Mouse (Mus musculus) MEL (cell line): ENCODE data around the gene Gnpnat1. TPM values are rescaled to one million over a fixed set of nuclear protein-coding genes. Genes with fewer than 3 reads are reported as not detected.

Experiments
- DNase-seq: peaks from one replicate; pipeline ENCODE4 v3.0.0; 2011; ENCODE audit warnings: low read depth, low spot score
- H3K27ac ChIP-seq: 2 replicates; pipeline ENCODE4 v1.5.1; 2012; ENCODE audit warnings: low read depth, mild to moderate bottlenecking, control low read depth, low read length, moderate library complexity; ENCODE audit not compliant: control insufficient read depth
- H3K27me3 ChIP-seq, 2 experiments: fragments of 150-350 bp in 1 of 2; sonication (generic) in 1 of 2; 2 replicates each; pipeline ENCODE4 v1.6.1; 2012; ENCODE audit warnings: low read length in 2 of 2, mild to moderate bottlenecking in 2 of 2, improper control_type of control experiment in 1 of 2, moderate library complexity in 1 of 2; ENCODE audit not compliant: insufficient read depth in 2 of 2, control insufficient read depth in 1 of 2
- H3K36me3 ChIP-seq, 2 experiments: 2 replicates each; pipeline ENCODE4 v1.6.1; 2012 to 2014; ENCODE audit warnings: low read length in 2 of 2, improper control_type of control experiment in 1 of 2, inconsistent platforms in 1 of 2, mild to moderate bottlenecking in 1 of 2; ENCODE audit not compliant: insufficient read depth in 2 of 2, control insufficient read depth in 1 of 2
- H3K4me1 ChIP-seq, 2 experiments: fragments of 150-350 bp in 1 of 2; sonication (generic) in 1 of 2; 2 replicates each; pipeline ENCODE4 v1.6.1; 2012; ENCODE audit warnings: low read length in 2 of 2, improper control_type of control experiment in 1 of 2, mild to moderate bottlenecking in 1 of 2; ENCODE audit not compliant: insufficient read depth in 2 of 2, control insufficient read depth in 1 of 2
- H3K4me3 ChIP-seq, 2 experiments: fragments of 150-350 bp in 1 of 2; sonication (generic) in 1 of 2; 2 replicates each; pipeline ENCODE4 v1.5.1; 2012; ENCODE audit warnings: low read depth in 2 of 2, low read length in 2 of 2, mild to moderate bottlenecking in 2 of 2, moderate library complexity in 2 of 2, control low read depth in 1 of 2, improper control_type of control experiment in 1 of 2; ENCODE audit not compliant: control insufficient read depth in 1 of 2, insufficient read depth in 1 of 2
- H3K79me2 ChIP-seq: 2 replicates; pipeline ENCODE4 v1.6.1; 2012; ENCODE audit warnings: mild to moderate bottlenecking, low read length, moderate library complexity; ENCODE audit not compliant: control insufficient read depth, poor library complexity, insufficient read depth
- H3K9ac ChIP-seq: 2 replicates; pipeline ENCODE4 v1.6.1; 2012; ENCODE audit warnings: low read depth, mild to moderate bottlenecking, control low read depth, low read length, moderate library complexity; ENCODE audit not compliant: control insufficient read depth, poor library complexity, severe bottlenecking
- H3K9me3 ChIP-seq: fragments of 150-350 bp; sonication (generic); replicated peaks from 2 replicates; pipeline ENCODE4 v1.6.1; 2012; ENCODE audit warnings: mild to moderate bottlenecking, low read length, improper control_type of control experiment, moderate library complexity; ENCODE audit not compliant: insufficient read depth
- BHLHE40 ChIP-seq: IDR thresholded peaks from 2 replicates; pipeline ENCODE4 v1.6.1; 2012; ENCODE audit warnings: low read depth, mild to moderate bottlenecking, inconsistent platforms, low read length, improper control_type of control experiment, borderline replicate concordance
- CTCF ChIP-seq, 3 experiments: IDR thresholded peaks in 2 of 3; conservative IDR thresholded peaks in 1 of 3; 2 replicates each; pipeline ENCODE4 v1.5.1; 2011 to 2012; ENCODE audit warnings: low read length in 3 of 3, low read depth in 2 of 3, mild to moderate bottlenecking in 2 of 3, improper control_type of control experiment in 1 of 3, inconsistent platforms in 1 of 3, mixed read lengths in 1 of 3, moderate library complexity in 1 of 3; ENCODE audit not compliant: control insufficient read depth in 1 of 3, insufficient read depth in 1 of 3, poor library complexity in 1 of 3, severe bottlenecking in 1 of 3
- ELF1 ChIP-seq: IDR thresholded peaks from 2 replicates; pipeline ENCODE4 v1.6.1; 2014; ENCODE audit warnings: low read depth, mild to moderate bottlenecking, inconsistent platforms, low read length, improper control_type of control experiment, moderate library complexity
- GABPA ChIP-seq: IDR thresholded peaks from 2 replicates; pipeline ENCODE4 v1.6.1; 2012; ENCODE audit warnings: low read depth, mild to moderate bottlenecking, inconsistent platforms, low read length, improper control_type of control experiment, moderate library complexity
- GATA1 ChIP-seq: IDR thresholded peaks from 2 replicates; pipeline ENCODE4 v1.6.1; 2011; ENCODE audit warnings: low read depth, low read length, improper control_type of control experiment
- JUND ChIP-seq: IDR thresholded peaks from 2 replicates; pipeline ENCODE4 v1.6.1; 2011; ENCODE audit warnings: low read depth, mild to moderate bottlenecking, improper control_type of control experiment, low read length
- MAX ChIP-seq: IDR thresholded peaks from 2 replicates; pipeline ENCODE4 v1.6.1; 2011; ENCODE audit warnings: low read length, improper control_type of control experiment
- MAZ ChIP-seq: IDR thresholded peaks from 2 replicates; pipeline ENCODE4 v1.6.1; 2012; ENCODE audit warnings: low read depth, mild to moderate bottlenecking, inconsistent platforms, low read length, improper control_type of control experiment
- MYC ChIP-seq: IDR thresholded peaks from 2 replicates; pipeline ENCODE4 v1.6.1; 2011; ENCODE audit warnings: low read depth, mild to moderate bottlenecking, low read length, improper control_type of control experiment, moderate library complexity
- NRF1 ChIP-seq: IDR thresholded peaks from 2 replicates; pipeline ENCODE4 v1.6.1; 2014; ENCODE audit warnings: low read depth, mild to moderate bottlenecking, inconsistent platforms, low read length, improper control_type of control experiment, moderate library complexity; ENCODE audit not compliant: poor library complexity, insufficient read depth, severe bottlenecking
- POLR2A ChIP-seq, 2 experiments: IDR thresholded peaks; 2 replicates each; pipeline ENCODE4 v1.6.1; 2011 to 2012; ENCODE audit warnings: low read length in 2 of 2, mild to moderate bottlenecking in 2 of 2, control low read depth in 1 of 2, improper control_type of control experiment in 1 of 2, low read depth in 1 of 2, moderate library complexity in 1 of 2; ENCODE audit not compliant: control insufficient read depth in 1 of 2, insufficient read depth in 1 of 2, poor library complexity in 1 of 2
- RAD21 ChIP-seq: IDR thresholded peaks from 2 replicates; pipeline ENCODE4 v1.6.1; 2011; ENCODE audit warnings: mild to moderate bottlenecking, low read depth, low read length, improper control_type of control experiment
- RCOR1 ChIP-seq: IDR thresholded peaks from 2 replicates; pipeline ENCODE4 v1.6.1; 2012; ENCODE audit warnings: low read depth, mild to moderate bottlenecking, inconsistent platforms, low read length, improper control_type of control experiment
- SMC3 ChIP-seq: IDR thresholded peaks from 2 replicates; pipeline ENCODE4 v1.6.1; 2011; ENCODE audit warnings: low read depth, low read length, improper control_type of control experiment
- TCF12 ChIP-seq: IDR thresholded peaks from 2 replicates; pipeline ENCODE4 v1.6.1; 2014; ENCODE audit warnings: low read depth, mild to moderate bottlenecking, inconsistent platforms, low read length, improper control_type of control experiment, moderate library complexity
- UBTF ChIP-seq: IDR thresholded peaks from 2 replicates; pipeline ENCODE4 v1.6.1; 2012; ENCODE audit warnings: low read depth, mild to moderate bottlenecking, inconsistent platforms, low read length, improper control_type of control experiment, moderate library complexity, borderline replicate concordance; ENCODE audit not compliant: insufficient read depth
- ZKSCAN1 ChIP-seq: IDR thresholded peaks from 2 replicates; pipeline ENCODE4 v1.6.1; 2012; ENCODE audit warnings: low read depth, mild to moderate bottlenecking, inconsistent platforms, low read length, improper control_type of control experiment, moderate library complexity
- ZNF384 ChIP-seq: IDR thresholded peaks from 2 replicates; pipeline ENCODE4 v1.6.1; 2012; ENCODE audit warnings: low read depth, mild to moderate bottlenecking, inconsistent platforms, low read length, improper control_type of control experiment
- polyA plus RNA-seq, 2 experiments: library from polyadenylated mRNA; stranded (reverse) in 1 of 2; unstranded in 1 of 2; fragments of >175 nt in 1 of 2; fragments of >200 nt in 1 of 2; gene quantifications; 2 replicates each; pipeline versions ENCODE4 v1.2.1 to v1.2.4; 2012; ENCODE audit warnings: low replicate concordance in 2 of 2, low read depth in 1 of 2; ENCODE audit not compliant: insufficient read length in 2 of 2, insufficient read depth in 1 of 2, missing spikeins in 1 of 2
- total RNA-seq: library from RNA; depleted of rRNA; stranded (reverse); fragments of 300-350 nt; gene quantifications from 2 replicates; pipeline ENCODE4 v1.2.3, GENCODE M21; 2012

Gnpnat1 gene
- total and polyA plus RNA-seq, 3 experiments: 24.8 to 26.8 TPM; not detected in 1

DNA sequence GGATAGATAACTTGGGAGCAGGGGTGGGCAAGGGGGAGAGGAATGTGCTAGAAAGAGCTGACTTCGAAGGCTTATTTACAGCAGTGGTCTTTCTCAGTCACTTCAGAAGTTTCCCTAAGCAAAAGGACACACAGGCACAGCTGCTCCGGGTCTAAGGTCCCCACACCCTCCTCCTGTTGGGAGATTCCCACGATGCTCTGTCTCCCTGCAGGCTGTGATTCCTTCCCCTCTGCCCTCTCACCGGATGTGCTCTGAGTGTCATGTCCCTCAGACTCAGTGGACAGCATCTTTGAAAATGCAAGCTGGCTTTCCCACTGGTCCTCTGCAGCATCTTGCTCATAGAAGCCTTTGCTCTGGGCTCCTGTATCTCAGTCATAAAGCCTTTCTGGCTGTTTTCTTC lies 47.4 kb upstream of the Gnpnat1 start:
- peaks cover 0 to 15% of the 10 kb centered on the region in 2 experiments; a peak in 3 of 4 replicates for H3K4me1 ChIP-seq
- no peaks in the 10 kb centered on the region; a peak in 1 of 4 replicates for H3K27me3 ChIP-seq
- H3K4me3 ChIP-seq: no peak overlapping the region
- H3K9ac ChIP-seq: no peak overlapping the region
- TF ChIP-seq GATA1: no peak
- no peak for TF ChIP-seq MAX
- no peak for TF ChIP-seq RCOR1
- TF ChIP-seq CTCF (IDR thresholded peaks at IDR 0.05 in 2 of 3, conservative IDR thresholded peaks at IDR 0.05 in 1 of 3; ENCODE audit: control insufficient read depth in 1 of 3, insufficient read depth in 1 of 3, low read depth in 2 of 3, low read length in 3 of 3, poor library complexity in 1 of 3, severe bottlenecking in 1 of 3): no peak
- TF ChIP-seq JUND: no peak
- TF ChIP-seq, all 39 proteins: peak for 0
- peaks cover 0 to 11% of the 10 kb centered on the region in 2 experiments; a peak in 2 of 4 replicates for H3K36me3 ChIP-seq
- no peak for DNase-seq
- H3K27ac ChIP-seq: no peak overlapping the region
- no peaks in the 10 kb centered on the region for H3K79me2 ChIP-seq
- H3K9me3 ChIP-seq: no peaks in the 10 kb centered on the region

GRCm38 (mm10) chr14:45451090-45451489 lies 46.4 kb upstream of the Gnpnat1 start:
- no peak overlapping the region for H3K9ac ChIP-seq
- no peaks in the 10 kb centered on the region for H3K79me2 ChIP-seq
- no peaks in the 10 kb centered on the region; a peak in 1 of 4 replicates for H3K27me3 ChIP-seq
- H3K9me3 ChIP-seq: no peaks in the 10 kb centered on the region
- H3K4me3 ChIP-seq: no peak overlapping the region
- DNase-seq: no peak
- no peak overlapping the region for H3K27ac ChIP-seq
- TF ChIP-seq NRF1: peak; percentile 44; the same call in 1 of the 2 replicates
- TF ChIP-seq ZNF384: no peak
- H3K4me1 ChIP-seq: peaks cover 0 to 13% of the 10 kb centered on the region in 2 experiments; a peak in 3 of 4 replicates
- H3K36me3 ChIP-seq: peaks cover 0 to 11% of the 10 kb centered on the region in 2 experiments; a peak in 2 of 4 replicates

DNA sequence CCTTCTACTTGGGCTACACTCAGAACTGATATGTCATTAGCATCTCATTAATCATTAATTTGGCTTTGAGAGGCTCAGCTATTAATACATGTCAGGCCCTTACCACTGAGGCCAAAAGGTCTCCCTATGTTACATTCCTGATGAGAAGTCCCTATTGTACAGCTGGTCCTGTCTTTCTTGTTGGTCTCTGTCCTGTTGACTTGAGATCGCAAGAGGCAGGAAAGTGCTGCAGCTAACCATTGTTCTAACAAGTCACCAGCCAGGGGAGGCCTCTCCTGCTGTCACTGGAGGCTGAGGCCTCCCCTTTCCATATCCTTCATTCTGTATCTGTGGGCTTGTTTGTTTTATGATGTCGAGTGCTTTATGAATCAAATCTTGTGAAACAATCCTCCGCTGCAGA lies 42.1 kb upstream of the Gnpnat1 start:
- Histone ChIP-seq H3K9ac (no peak overlapping the region), H3K4me3 (no peak overlapping the region), H3K36me3 (no peaks in the 10 kb centered on the region), H3K9me3 (no peaks in the 10 kb centered on the region), H3K27ac (no peak overlapping the region), H3K79me2 (no peaks in the 10 kb centered on the region), H3K4me1 (no peaks in the 10 kb centered on the region), H3K27me3 (no peaks in the 10 kb centered on the region; a peak in 1 of 4 replicates)
- no peak for TF ChIP-seq POLR2A (IDR thresholded peaks at IDR 0.05; ENCODE audit: control insufficient read depth in 1 of 2, insufficient read depth in 1 of 2, low read depth in 1 of 2, low read length in 2 of 2, poor library complexity in 1 of 2)
- TF ChIP-seq MAX: no peak
- no peak for TF ChIP-seq BHLHE40
- no peak for TF ChIP-seq RAD21
- TF ChIP-seq TCF12: no peak
- TF ChIP-seq ELF1: no peak
- TF ChIP-seq UBTF: no peak
- TF ChIP-seq MYC: no peak
- TF ChIP-seq SMC3: no peak
- TF ChIP-seq MAZ: no peak
- no peak for TF ChIP-seq GABPA
- TF ChIP-seq ZKSCAN1: no peak
- DNase-seq: no peak
